Mouse (Mus musculus): ENCODE measurements around the gene Agfg1. TPM values are rescaled to one million over a fixed set of nuclear protein-coding genes. Genes with fewer than 3 reads are reported as not detected.

The Agfg1 gene
- polyA plus RNA-seq, 2 experiments, result 39.6 to 41.8 TPM

DNA sequence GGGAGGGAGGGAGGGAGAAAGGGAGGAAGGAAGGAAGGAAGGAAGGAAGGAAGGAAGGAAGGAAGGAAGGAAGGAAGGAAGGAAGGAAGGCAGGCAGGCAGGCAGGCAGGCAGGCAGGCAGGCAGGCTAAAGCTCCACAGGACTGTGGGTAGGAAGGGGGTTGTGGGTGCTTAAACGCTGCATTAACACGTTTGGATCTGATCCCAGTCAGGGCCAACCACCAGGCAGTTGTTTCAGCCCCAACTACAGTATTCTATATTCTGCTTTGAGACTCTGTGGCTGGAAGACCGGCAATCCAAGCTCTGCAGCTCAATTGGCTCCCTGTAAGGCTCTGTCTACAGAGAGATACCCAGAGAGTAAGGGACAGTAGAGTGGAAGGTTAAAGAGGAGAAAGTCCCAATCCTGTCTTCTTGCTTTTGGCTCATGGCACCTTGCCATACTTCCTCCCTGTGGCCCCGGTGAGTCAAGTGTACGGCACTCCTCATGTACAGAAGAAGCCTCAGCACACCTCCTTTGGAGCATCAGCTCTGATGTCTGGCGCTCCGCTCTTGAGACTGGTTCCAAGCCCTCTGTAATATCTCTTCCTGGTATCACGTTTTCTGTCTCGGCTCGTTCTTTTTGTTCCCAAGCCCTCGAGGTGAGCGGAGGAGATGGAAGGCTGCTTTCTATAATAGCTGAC lies 38.0 kb upstream of the Agfg1 start:
- Histone ChIP-seq H3K9me3 (ENCODE audit: control insufficient read depth, low read length) (no peaks in the 10 kb centered on the region), H3K4me2 (replicated peaks; ENCODE audit: low read depth, low read length, severe bottlenecking) (no peak overlapping the region), H3K4me1 (ENCODE audit: control insufficient read depth, insufficient read depth, low read length) (no peaks in the 10 kb centered on the region), H3K4me3 (replicated peaks; ENCODE audit: low read length) (no peak overlapping the region), H3K36me3 (ENCODE audit: control insufficient read depth, insufficient read depth, low read length) (no peaks in the 10 kb centered on the region), H3K27me3 (ENCODE audit: control insufficient read depth, insufficient read depth, low read length) (no peaks in the 10 kb centered on the region), H3K27ac (replicated peaks; ENCODE audit: low read depth, low read length) (no peak overlapping the region), H3K9ac (ENCODE audit: low read depth, low read length, severe bottlenecking) (no peak overlapping the region)
- DNase-seq (ENCODE audit: low spot score) (no peak), ATAC-seq (ENCODE audit: low FRiP score, low read depth) (no peak)
- no peak for TF ChIP-seq POLR2A (IDR thresholded peaks at IDR 0.05; ENCODE audit: borderline replicate concordance, extremely low read depth, insufficient read depth, insufficient read length)
- WGBS, result 75% methylated on average over 12 of the region's 12 CpGs

DNA sequence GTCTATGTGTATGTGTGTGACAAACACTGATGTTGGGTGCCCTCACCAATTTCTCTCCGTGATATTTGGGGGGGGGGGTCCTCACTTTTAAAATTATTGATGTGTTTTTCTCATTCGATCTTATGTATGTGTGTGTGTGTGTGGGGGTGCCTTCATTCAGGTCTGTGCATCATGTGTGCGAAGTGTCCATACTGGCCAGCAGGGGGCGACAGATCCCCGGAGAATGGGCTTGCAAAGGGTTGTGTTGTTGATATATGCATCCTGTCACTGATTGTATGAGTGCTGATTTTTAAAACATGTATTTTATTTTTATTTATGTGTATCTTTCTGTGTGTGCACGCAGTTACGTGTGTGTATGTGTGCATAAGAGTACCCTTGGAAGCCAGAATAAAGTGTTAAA lies 35.7 kb upstream of the Agfg1 start:
- 77% methylated on average over 7 of the region's 7 CpGs for WGBS
- no peak overlapping the region for H3K4me3 ChIP-seq (replicated peaks; ENCODE audit: low read length)
- DNase-seq (ENCODE audit: low spot score) (no peak), ATAC-seq (ENCODE audit: low FRiP score, low read depth) (no peak)
- no peak for TF ChIP-seq POLR2A (IDR thresholded peaks at IDR 0.05; ENCODE audit: borderline replicate concordance, extremely low read depth, insufficient read depth, insufficient read length)
- H3K27ac ChIP-seq (replicated peaks; ENCODE audit: low read depth, low read length), result no peak overlapping the region
- H3K9me3 ChIP-seq (ENCODE audit: control insufficient read depth, low read length), result no peaks in the 10 kb centered on the region
- H3K9ac ChIP-seq (ENCODE audit: low read depth, low read length, severe bottlenecking), result no peak overlapping the region
- no peaks in the 10 kb centered on the region for H3K36me3 ChIP-seq (ENCODE audit: control insufficient read depth, insufficient read depth, low read length)
- no peaks in the 10 kb centered on the region for H3K4me1 ChIP-seq (ENCODE audit: control insufficient read depth, insufficient read depth, low read length)
- H3K4me2 ChIP-seq (replicated peaks; ENCODE audit: low read depth, low read length, severe bottlenecking), result no peak overlapping the region
- H3K27me3 ChIP-seq (ENCODE audit: control insufficient read depth, insufficient read depth, low read length), result no peaks in the 10 kb centered on the region

DNA sequence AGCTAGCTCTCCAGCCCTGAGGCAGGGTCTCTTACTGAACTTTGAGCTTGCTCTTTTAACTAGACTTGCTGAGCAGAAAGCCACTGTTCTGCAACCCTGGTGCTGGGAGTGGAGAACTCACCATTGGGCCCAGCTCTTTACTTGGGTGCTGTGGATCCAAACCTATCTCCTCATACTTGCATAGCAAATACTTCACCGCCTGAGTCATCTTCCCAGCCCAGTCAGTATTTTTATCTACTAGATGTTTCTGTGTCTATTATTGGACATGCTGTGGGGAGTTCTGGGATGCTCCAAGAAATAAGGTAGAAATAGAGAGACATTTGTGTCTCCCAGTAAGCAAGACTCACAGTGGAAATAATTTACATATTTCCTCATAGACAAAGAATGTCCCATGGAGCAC lies 35.2 kb upstream of the Agfg1 start:
- no peak overlapping the region for H3K4me2 ChIP-seq (replicated peaks; ENCODE audit: low read depth, low read length, severe bottlenecking)
- no peaks in the 10 kb centered on the region for H3K27me3 ChIP-seq (ENCODE audit: control insufficient read depth, insufficient read depth, low read length)
- DNase-seq (ENCODE audit: low spot score) (no peak), ATAC-seq (ENCODE audit: low FRiP score, low read depth) (no peak)
- TF ChIP-seq POLR2A (IDR thresholded peaks at IDR 0.05; ENCODE audit: borderline replicate concordance, extremely low read depth, insufficient read depth, insufficient read length), result no peak
- H3K27ac ChIP-seq (replicated peaks; ENCODE audit: low read depth, low read length), result no peak overlapping the region
- H3K4me3 ChIP-seq (replicated peaks; ENCODE audit: low read length), result no peak overlapping the region
- 96% methylated on average over 1 of the region's 1 CpGs for WGBS
- H3K36me3 ChIP-seq (ENCODE audit: control insufficient read depth, insufficient read depth, low read length), result no peaks in the 10 kb centered on the region
- no peaks in the 10 kb centered on the region for H3K9me3 ChIP-seq (ENCODE audit: control insufficient read depth, low read length)
- H3K9ac ChIP-seq (ENCODE audit: low read depth, low read length, severe bottlenecking), result no peak overlapping the region
- no peaks in the 10 kb centered on the region for H3K4me1 ChIP-seq (ENCODE audit: control insufficient read depth, insufficient read depth, low read length)

DNA sequence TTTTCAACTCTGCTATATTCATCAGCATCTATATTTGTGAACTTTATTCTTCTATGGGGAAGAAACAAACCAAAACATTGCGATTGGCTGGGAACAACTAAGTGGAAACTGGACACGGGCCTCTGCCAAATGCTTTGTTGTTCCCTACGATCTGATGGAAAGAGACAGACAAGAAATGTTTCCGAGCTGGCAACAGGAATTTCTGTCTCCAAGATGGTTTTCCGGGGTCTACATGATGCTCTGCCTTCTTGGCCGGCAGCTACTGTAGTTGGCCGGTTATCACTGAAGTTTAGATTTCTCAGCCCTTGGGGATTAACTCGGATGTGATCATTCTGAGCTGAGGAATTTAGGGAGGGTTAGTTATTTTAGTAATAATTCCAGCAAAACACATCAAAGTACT lies 32.9 kb upstream of the Agfg1 start:
- no peak for TF ChIP-seq POLR2A (IDR thresholded peaks at IDR 0.05; ENCODE audit: borderline replicate concordance, extremely low read depth, insufficient read depth, insufficient read length)
- DNase-seq (ENCODE audit: low spot score), result no peak

DNA sequence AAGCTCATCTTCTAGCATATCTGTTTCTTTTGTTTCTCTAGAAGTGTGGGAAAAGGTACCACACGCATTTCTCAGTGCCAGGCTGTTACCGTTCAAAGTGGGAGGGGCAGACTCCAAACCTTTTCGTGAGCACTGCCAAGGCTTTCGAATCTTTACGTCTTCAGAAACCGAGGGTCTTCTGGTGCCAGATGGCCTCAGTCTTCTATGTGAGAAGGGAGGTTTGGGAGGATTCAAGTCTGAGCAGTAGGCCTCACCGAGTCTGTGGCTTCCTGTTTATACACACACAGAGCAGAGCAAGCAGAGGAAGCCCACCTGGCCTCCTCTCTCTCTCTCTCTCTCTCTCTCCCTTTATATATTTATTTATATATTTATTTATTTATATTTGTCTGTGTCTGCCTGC lies 32.1 kb upstream of the Agfg1 start:
- no peaks in the 10 kb centered on the region for H3K9me3 ChIP-seq (ENCODE audit: control insufficient read depth, low read length)
- H3K4me2 ChIP-seq (replicated peaks; ENCODE audit: low read depth, low read length, severe bottlenecking), result no peak overlapping the region
- H3K4me3 ChIP-seq (replicated peaks; ENCODE audit: low read length), result no peak overlapping the region
- WGBS, result 80% methylated on average over 7 of the region's 7 CpGs
- TF ChIP-seq POLR2A (IDR thresholded peaks at IDR 0.05; ENCODE audit: borderline replicate concordance, extremely low read depth, insufficient read depth, insufficient read length), result no peak
- H3K27ac ChIP-seq (replicated peaks; ENCODE audit: low read depth, low read length), result no peak overlapping the region
- H3K36me3 ChIP-seq (ENCODE audit: control insufficient read depth, insufficient read depth, low read length), result no peaks in the 10 kb centered on the region
- no peak for DNase-seq (ENCODE audit: low spot score)
- H3K4me1 ChIP-seq (ENCODE audit: control insufficient read depth, insufficient read depth, low read length), result no peaks in the 10 kb centered on the region
- no peak for ATAC-seq (ENCODE audit: low FRiP score, low read depth)
- H3K9ac ChIP-seq (ENCODE audit: low read depth, low read length, severe bottlenecking), result no peak overlapping the region
- no peaks in the 10 kb centered on the region for H3K27me3 ChIP-seq (ENCODE audit: control insufficient read depth, insufficient read depth, low read length)

More for the DNA sequence above, 32.9 kb upstream of the Agfg1 start:
- Histone ChIP-seq H3K9me3 (ENCODE audit: control insufficient read depth, low read length) (no peaks in the 10 kb centered on the region), H3K9ac (ENCODE audit: low read depth, low read length, severe bottlenecking) (no peak overlapping the region), H3K27me3 (ENCODE audit: control insufficient read depth, insufficient read depth, low read length) (no peaks in the 10 kb centered on the region), H3K36me3 (ENCODE audit: control insufficient read depth, insufficient read depth, low read length) (no peaks in the 10 kb centered on the region), H3K4me2 (replicated peaks; ENCODE audit: low read depth, low read length, severe bottlenecking) (no peak overlapping the region), H3K4me3 (replicated peaks; ENCODE audit: low read length) (no peak overlapping the region), H3K4me1 (ENCODE audit: control insufficient read depth, insufficient read depth, low read length) (no peaks in the 10 kb centered on the region), H3K27ac (replicated peaks; ENCODE audit: low read depth, low read length) (no peak overlapping the region)
- WGBS, result 80% methylated on average over 8 of the region's 8 CpGs
- no peak for ATAC-seq (ENCODE audit: low FRiP score, low read depth)

Data from limb, embryonic 14.5 days (tissue).